Mouse (Mus musculus) liver, adult 2 months (tissue): ENCODE results near the gene 4933428G20Rik. TPM values are rescaled to one million over a fixed set of nuclear protein-coding genes. Genes with fewer than 3 reads are reported as not detected.
A peak's percentile ranks its signal among the peaks of the same experiment; 100 is the strongest.

Source experiments
- DNase-seq: peaks from one replicate; pipeline ENCODE4 v3.0.0-alpha.2; 2011; ENCODE audit warnings: low read depth, low spot score; ENCODE audit errors: extremely low read depth
- H3K27ac ChIP-seq: fragments of 200-500 bp; replicated peaks from 2 replicates; pipeline ENCODE4 v1.5.1; 2012; ENCODE audit warnings: low read depth, mild to moderate bottlenecking, control low read depth, inconsistent platforms, low read length; ENCODE audit not compliant: insufficient read depth
- H3K27me3 ChIP-seq: fragments of 200-500 bp; 2 replicates; pipeline ENCODE4 v1.6.1; 2012; ENCODE audit warnings: mild to moderate bottlenecking, moderate library complexity, low read length, inconsistent platforms; ENCODE audit not compliant: control insufficient read depth, insufficient read depth
- H3K36me3 ChIP-seq: fragments of 200-500 bp; 2 replicates; pipeline ENCODE4 v1.6.1; 2012; ENCODE audit warnings: low read length, inconsistent platforms; ENCODE audit not compliant: control insufficient read depth, insufficient read depth
- H3K4me1 ChIP-seq: fragments of 200-500 bp; 2 replicates; pipeline ENCODE4 v1.6.1; 2011; ENCODE audit warnings: low read length; ENCODE audit not compliant: control insufficient read depth, insufficient read depth
- H3K4me3 ChIP-seq: fragments of 200-500 bp; 2 replicates; pipeline ENCODE4 v1.5.1; 2011; ENCODE audit warnings: low read depth, mild to moderate bottlenecking, control low read depth, low read length, moderate library complexity; ENCODE audit not compliant: insufficient read depth
- H3K79me2 ChIP-seq: fragments of 200-500 bp; 2 replicates; pipeline ENCODE4 v1.6.1; 2012; ENCODE audit warnings: inconsistent platforms, mild to moderate bottlenecking, low read length, moderate library complexity; ENCODE audit not compliant: control insufficient read depth, insufficient read depth
- H3K9ac ChIP-seq: fragments of 200-500 bp; 2 replicates; pipeline ENCODE4 v1.6.1; 2012; ENCODE audit warnings: low read depth, mild to moderate bottlenecking, control low read depth, inconsistent platforms, low read length
- CTCF ChIP-seq: fragments of 200-500 bp; IDR thresholded peaks from 2 replicates; pipeline ENCODE4 v1.5.1; 2011; ENCODE audit warnings: low read depth, low read length, control low read depth
- POLR2A ChIP-seq: fragments of 200-500 bp; IDR thresholded peaks from 2 replicates; pipeline ENCODE4 v1.6.1; 2011; ENCODE audit warnings: low read length, control low read depth; ENCODE audit not compliant: insufficient read depth; ENCODE audit errors: extremely low read depth
- WGBS: fragments of 180-500 bp; shearing (Covaris S2); methylation state at CpG from one replicate; pipeline ENCODE4 v1.1.7; 2018; 5-methylcytosine and 5-hydroxymethylcytosine counted together
- polyA plus RNA-seq: library from polyadenylated mRNA; depleted of rRNA; stranded (reverse); fragments of >200 nt; gene quantifications from 2 replicates; pipeline ENCODE4 v1.2.3, GENCODE M21; 2012
- total RNA-seq: library from RNA; depleted of rRNA; stranded (reverse); fragments of >200 nt; gene quantifications from 2 replicates; pipeline ENCODE4 v1.2.3, GENCODE M21; 2014

4933428G20Rik gene
- total and polyA plus RNA-seq, 2 experiments, result not detected

DNA sequence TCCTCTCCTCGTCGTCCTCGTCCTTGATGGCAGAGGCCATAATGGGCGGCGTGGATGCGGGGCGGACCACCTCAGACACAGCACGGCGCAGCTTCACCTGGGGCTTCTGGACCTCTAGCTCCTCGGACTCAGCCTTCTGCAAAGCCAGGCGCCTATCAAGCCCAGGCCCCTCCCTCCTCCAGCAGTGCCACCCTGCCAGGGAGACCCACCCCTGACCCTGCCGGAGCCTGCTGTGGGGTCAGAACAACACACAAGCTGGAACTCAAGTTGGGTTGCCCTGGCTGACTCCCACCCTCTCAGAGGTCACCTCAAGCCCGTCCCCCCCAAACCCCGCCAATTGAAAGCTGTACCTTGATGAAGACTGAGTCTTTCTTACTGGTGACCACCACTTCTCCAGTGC lies 23.0 kb upstream of the 4933428G20Rik start:
- DNase-seq, result no peak
- Histone ChIP-seq H3K4me3 (no peak overlapping the region), H3K79me2 (no peaks in the 10 kb centered on the region), H3K27me3 (no peaks in the 10 kb centered on the region), H3K27ac (no peak overlapping the region), H3K36me3 (no peaks in the 10 kb centered on the region), H3K4me1 (no peaks in the 10 kb centered on the region), H3K9ac (no peak overlapping the region)
- TF ChIP-seq POLR2A (no peak), CTCF (no peak)
- WGBS, result 93% methylated on average over 14 of the region's 14 CpGs

DNA sequence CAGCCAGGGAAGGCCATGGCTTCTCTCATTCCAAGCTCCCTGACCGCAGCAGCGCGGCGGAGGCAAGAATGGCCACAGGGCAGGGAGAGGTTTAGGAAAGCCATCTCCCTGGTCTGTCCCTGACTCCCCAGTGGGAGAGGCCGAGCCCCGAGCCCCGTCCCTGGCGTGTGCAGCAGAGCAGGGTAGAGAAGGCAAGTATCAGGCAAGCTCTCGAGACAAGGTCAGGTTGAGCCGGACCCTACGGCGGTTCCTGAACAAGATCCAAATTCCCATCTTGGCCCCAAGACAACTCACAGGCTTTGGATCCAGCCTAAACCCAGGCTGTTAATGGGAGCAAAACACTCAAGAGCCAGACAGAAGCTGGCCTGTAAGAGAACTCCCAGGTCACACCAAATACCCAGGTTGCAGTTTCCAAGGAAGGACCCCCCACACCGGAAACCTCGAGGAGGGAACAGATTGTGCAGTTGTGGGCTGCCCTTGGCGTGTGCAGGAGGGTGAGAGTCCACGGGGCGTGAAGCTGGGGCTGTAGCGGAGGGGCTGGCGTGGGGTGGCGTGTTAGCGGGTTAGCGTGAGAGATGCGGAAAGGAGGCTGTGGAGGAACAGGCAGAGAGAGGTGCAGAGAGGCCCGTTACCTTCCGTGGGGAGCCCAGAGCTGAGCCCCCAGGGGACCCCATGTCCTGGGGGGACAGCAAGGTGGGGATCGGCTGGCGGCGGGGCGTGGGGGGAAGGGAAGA lies 21.8 kb upstream of the 4933428G20Rik start:
- no peaks in the 10 kb centered on the region for H3K27me3 ChIP-seq
- DNase-seq, result no peak
- 88% methylated on average over 29 of the region's 29 CpGs for WGBS
- TF ChIP-seq CTCF (no peak), POLR2A (no peak)
- H3K9ac ChIP-seq, result no peak overlapping the region
- no peaks in the 10 kb centered on the region for H3K36me3 ChIP-seq
- H3K79me2 ChIP-seq, result no peaks in the 10 kb centered on the region
- H3K4me1 ChIP-seq, result no peaks in the 10 kb centered on the region
- no peak overlapping the region for H3K27ac ChIP-seq
- no peak overlapping the region for H3K4me3 ChIP-seq

DNA sequence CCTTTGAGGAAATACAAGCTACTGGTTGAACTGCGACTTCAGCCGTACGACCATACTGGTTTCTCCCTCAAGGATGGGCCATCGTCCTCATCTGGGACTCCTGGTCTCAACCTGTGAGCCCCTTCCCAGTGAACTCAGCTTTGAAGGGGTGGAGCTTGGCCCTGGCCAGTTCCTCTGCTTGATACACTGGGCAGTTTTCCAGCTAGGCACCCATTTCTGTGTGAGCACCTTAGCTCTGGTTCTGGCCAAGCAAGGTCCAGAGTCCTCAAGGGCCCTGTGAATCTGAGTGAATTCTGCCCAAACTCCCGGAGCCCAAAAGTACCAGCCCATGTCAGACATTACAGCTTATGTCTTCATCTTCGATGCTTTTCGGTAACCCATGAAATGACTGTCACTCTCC lies 20.4 kb upstream of the 4933428G20Rik start:
- H3K4me1 ChIP-seq, result no peaks in the 10 kb centered on the region
- H3K4me3 ChIP-seq, result no peak overlapping the region
- H3K27ac ChIP-seq, result no peak overlapping the region
- H3K9ac ChIP-seq, result no peak overlapping the region
- 93% methylated on average over 7 of the region's 7 CpGs for WGBS
- H3K27me3 ChIP-seq, result no peaks in the 10 kb centered on the region
- no peak for DNase-seq
- TF ChIP-seq POLR2A (no peak), CTCF (no peak)
- no peaks in the 10 kb centered on the region for H3K36me3 ChIP-seq
- no peaks in the 10 kb centered on the region for H3K79me2 ChIP-seq

DNA sequence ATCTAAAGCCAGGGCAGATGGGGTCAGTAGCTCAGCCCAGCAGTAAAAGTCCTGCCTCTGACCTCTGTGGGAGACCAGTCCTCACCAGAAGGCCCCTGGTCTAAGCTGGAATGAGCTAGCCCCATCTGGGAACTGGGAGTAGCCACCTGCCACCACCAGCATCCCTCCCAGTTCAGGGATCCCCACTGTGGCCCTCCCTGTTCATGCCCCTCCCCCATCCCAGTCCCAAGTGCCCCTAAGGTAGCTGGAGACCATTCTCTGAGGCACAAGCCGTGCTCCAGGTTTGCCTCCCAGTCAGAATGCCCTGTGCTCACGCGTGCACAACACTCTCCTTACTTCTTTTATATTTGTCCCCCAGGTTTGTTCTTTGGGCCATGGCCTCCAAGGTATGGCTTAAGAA lies 12.9 kb upstream of the 4933428G20Rik start:
- Histone ChIP-seq H3K4me3 (no peak overlapping the region), H3K27ac (no peak overlapping the region), H3K36me3 (no peaks in the 10 kb centered on the region), H3K4me1 (no peaks in the 10 kb centered on the region), H3K27me3 (no peaks in the 10 kb centered on the region), H3K79me2 (no peaks in the 10 kb centered on the region), H3K9ac (no peak overlapping the region)
- WGBS, result 91% methylated on average over 3 of the region's 3 CpGs
- DNase-seq, result no peak
- TF ChIP-seq POLR2A, result no peak
- no peak for TF ChIP-seq CTCF

DNA sequence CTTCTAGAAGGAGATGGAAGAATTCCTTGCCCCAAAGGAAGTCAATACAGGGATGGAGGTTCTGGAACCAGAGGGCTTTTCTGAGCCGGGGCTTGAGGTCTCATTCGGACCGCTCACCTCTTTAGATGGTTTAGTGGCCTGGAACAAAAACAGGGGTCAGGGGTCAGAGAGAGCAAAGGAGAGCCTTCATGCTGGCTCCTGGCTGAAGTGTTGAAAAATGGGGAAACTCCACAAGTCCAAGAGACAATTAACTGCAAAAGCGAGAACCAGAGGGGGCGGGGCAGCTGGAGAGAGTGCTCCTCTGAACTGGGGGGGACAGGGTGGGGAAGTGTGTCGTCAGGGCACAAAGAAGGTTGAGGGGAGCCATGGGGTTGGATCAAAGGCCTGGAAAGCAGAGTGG lies 12.4 kb upstream of the 4933428G20Rik start:
- H3K9ac ChIP-seq, result no peak overlapping the region
- no peak overlapping the region for H3K4me3 ChIP-seq
- H3K79me2 ChIP-seq, result no peaks in the 10 kb centered on the region
- H3K27me3 ChIP-seq, result no peaks in the 10 kb centered on the region
- TF ChIP-seq POLR2A (no peak), CTCF (no peak)
- 75% methylated on average over 6 of the region's 6 CpGs for WGBS
- H3K36me3 ChIP-seq, result no peaks in the 10 kb centered on the region
- no peak overlapping the region for H3K27ac ChIP-seq
- H3K4me1 ChIP-seq, result no peaks in the 10 kb centered on the region
- DNase-seq, result no peak

DNA sequence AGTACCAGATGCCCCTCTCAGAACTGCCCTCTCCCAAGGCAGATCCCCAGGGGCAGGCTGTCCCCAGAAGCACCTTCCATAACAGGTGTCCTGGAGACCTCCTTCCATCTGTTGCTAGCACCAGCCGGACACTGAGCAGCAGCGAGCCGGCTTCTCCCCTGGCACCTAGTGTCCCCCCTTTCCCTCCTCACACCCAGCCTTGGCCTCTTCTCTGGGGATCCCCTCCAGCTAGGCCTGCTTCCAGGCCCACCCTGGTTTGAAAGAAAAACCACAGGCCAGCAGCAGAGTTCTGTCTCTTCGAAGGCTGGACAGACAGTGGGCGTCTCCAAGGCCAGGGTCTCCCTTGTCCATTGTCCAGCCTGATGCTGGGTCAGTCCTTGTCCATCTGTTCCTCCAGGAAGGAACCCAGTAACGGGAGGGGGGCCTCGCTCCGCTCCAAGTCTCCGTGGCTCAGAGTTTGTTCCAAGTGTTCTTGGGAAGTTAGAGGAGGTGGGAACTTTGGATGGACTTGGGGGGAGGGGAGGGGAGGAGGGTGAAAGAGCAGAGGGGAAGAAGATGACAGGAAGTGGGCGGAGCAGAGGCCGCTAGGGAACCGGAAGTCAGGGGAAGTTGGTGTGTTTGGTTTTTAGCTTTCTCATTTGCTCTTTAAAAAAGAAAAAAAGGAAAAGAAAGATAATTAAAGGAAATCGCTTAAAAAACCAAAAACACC lies 11.7 kb upstream of the 4933428G20Rik start:
- peak overlapping the region; percentile 36 for H3K4me3 ChIP-seq
- H3K4me1 ChIP-seq, result no peaks in the 10 kb centered on the region
- peak overlapping the region; percentile 25 for H3K9ac ChIP-seq
- peak; percentile 22 for DNase-seq
- H3K27me3 ChIP-seq, result no peaks in the 10 kb centered on the region
- H3K27ac ChIP-seq, result no peak overlapping the region; the same call in 1 of the 2 replicates
- H3K79me2 ChIP-seq, result no peaks in the 10 kb centered on the region
- TF ChIP-seq POLR2A (no peak), CTCF (no peak)
- 56% methylated on average over 13 of the region's 13 CpGs for WGBS
- H3K36me3 ChIP-seq, result no peaks in the 10 kb centered on the region
